Mouse (Mus musculus) kidney, postnatal 25 days (tissue): Measurements from ENCODE around the gene Nfatc2.
A peak's percentile ranks its signal among the peaks of the same experiment; 100 is the strongest.

Source experiments
- DNase-seq, 2 experiments: peaks; one replicate each; pipeline ENCODE4 v3.0.0; 2021; ENCODE audit warnings: mixed read lengths in 2 of 2

Nfatc2 gene

GRCm38 (mm10) chr2:168526547-168527429, 74.7 kb downstream of the Nfatc2 start:
- no peak for DNase-seq

- DNase-seq = peak in 1 of 2 experiments; percentile 57
Observed at GRCm38 (mm10) chr2:168525391-168526154, 75.9 kb downstream of the Nfatc2 start.

- DNase-seq = peak; percentile 99
Observed at GRCm38 (mm10) chr2:168524905-168525381, 76.5 kb downstream of the Nfatc2 start.

- DNase-seq = no peak
Observed at GRCm38 (mm10) chr2:168522247-168522646, 79.2 kb downstream of the Nfatc2 start.

GRCm38 (mm10) chr2:168520771-168521170, 80.7 kb downstream of the Nfatc2 start:
- no peak for DNase-seq

GRCm38 (mm10) chr2:168519589-168519988, 81.9 kb downstream of the Nfatc2 start:
- no peak for DNase-seq

GRCm38 (mm10) chr2:168518256-168518659, 83.2 kb downstream of the Nfatc2 start:
- DNase-seq = peak in 1 of 2 experiments; percentile 51

GRCm38 (mm10) chr2:168517774-168518173, 83.7 kb downstream of the Nfatc2 start:
- no peak for DNase-seq

GRCm38 (mm10) chr2:168516717-168517116, 84.7 kb downstream of the Nfatc2 start:
- DNase-seq = no peak

GRCm38 (mm10) chr2:168515466-168515865, 86.0 kb downstream of the Nfatc2 start:
- DNase-seq = no peak

- no peak for DNase-seq
Observed at GRCm38 (mm10) chr2:168514131-168514530, 87.3 kb downstream of the Nfatc2 start.

GRCm38 (mm10) chr2:168511529-168511928, 89.9 kb downstream of the Nfatc2 start:
- DNase-seq = no peak

GRCm38 (mm10) chr2:168508469-168509198, 92.8 kb downstream of the Nfatc2 start:
- no peak for DNase-seq

GRCm38 (mm10) chr2:168504431-168505182, 96.8 kb downstream of the Nfatc2 start:
- DNase-seq = no peak

- no peak for DNase-seq
Observed at GRCm38 (mm10) chr2:168503735-168504134, 97.7 kb downstream of the Nfatc2 start.

GRCm38 (mm10) chr2:168500750-168501149, 100.7 kb downstream of the Nfatc2 start:
- no peak for DNase-seq

GRCm38 (mm10) chr2:168500244-168500643, 101.2 kb downstream of the Nfatc2 start:
- no peak for DNase-seq

- no peak for DNase-seq
Observed at GRCm38 (mm10) chr2:168491791-168492190, 109.7 kb downstream of the Nfatc2 start.

- no peak for DNase-seq
Observed at GRCm38 (mm10) chr2:168489953-168490352, 111.5 kb downstream of the Nfatc2 start.

GRCm38 (mm10) chr2:168488158-168488925, 113.1 kb downstream of the Nfatc2 start:
- DNase-seq = no peak

- DNase-seq = no peak
Observed at GRCm38 (mm10) chr2:168481121-168481520, 120.3 kb downstream of the Nfatc2 start.
